Mouse (Mus musculus): ENCODE results near the gene Apol7b.
"Not testable (repeated sequence)": the region's sequence is repeated elsewhere in the genome, so short reads cannot be mapped to it uniquely, and the experiment has no call there.

Gene Apol7b

DNA sequence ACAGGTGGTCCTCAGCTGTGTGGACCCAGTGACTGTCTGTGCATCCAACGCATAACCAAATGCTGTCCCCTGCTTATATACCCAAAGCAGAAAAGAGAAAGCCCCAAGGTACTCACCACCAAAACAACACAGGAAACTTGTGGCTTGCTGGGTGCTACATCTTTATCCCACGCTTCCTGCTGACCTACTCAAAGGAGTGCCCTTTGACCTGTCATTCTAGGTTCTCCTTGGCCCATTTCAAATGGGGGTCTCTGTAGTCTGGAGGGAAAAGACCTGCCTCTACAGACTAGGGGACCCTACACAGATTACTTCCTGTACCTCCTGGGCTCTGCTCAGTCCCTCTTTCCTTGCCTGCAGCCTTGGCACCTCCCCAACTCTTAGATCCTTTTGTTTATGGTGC, at the start of gene Apol7b:
Gene Apol7b, minus strand, starts transcription at position 101 of the 400 bp plus-strand sequence.
- DNase-seq (ENCODE audit: low spot score), result not testable (repeated sequence)

DNA sequence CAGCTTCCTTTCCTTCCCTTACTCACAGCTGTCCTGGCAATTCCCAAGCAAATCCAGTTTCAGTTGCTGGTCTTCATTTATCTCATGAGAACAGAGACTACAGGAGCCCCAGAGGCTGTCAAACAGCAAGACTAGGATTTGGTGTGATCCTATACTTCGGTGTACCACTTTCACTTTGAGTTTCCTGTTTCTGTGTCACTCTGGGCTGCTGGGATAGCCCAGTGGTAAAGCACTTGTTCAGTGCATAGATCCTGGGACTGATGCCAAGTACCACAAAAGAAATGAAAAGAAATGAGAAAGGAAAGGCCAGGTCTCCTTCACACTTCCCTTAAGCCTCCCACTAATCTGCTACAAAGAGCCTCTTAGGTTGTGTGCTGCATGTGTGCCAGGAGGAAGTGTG, 47.4 kb upstream of the Apol7b start:
- DNase-seq (ENCODE audit: low spot score), result not testable (repeated sequence)

DNA sequence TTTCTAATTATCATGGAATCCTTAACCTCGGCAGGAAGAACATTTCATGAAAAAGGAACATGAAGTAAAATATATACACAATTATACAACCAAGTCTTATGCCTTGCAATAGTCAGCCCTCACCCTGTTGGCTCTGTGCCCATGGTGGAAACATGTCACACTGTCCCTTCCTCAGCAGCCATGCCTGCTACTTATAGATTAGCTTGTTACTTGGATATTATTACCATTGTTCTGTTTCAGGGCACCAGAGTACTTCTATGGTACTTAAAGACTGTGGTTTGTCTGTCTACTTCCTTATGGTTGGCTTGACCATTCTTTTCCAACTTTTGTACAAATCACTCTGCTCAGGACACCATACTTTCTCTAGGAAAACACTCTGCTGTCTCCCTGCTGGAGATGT, 45.9 kb upstream of the Apol7b start:
- not testable (repeated sequence) for DNase-seq (ENCODE audit: low spot score)

DNA sequence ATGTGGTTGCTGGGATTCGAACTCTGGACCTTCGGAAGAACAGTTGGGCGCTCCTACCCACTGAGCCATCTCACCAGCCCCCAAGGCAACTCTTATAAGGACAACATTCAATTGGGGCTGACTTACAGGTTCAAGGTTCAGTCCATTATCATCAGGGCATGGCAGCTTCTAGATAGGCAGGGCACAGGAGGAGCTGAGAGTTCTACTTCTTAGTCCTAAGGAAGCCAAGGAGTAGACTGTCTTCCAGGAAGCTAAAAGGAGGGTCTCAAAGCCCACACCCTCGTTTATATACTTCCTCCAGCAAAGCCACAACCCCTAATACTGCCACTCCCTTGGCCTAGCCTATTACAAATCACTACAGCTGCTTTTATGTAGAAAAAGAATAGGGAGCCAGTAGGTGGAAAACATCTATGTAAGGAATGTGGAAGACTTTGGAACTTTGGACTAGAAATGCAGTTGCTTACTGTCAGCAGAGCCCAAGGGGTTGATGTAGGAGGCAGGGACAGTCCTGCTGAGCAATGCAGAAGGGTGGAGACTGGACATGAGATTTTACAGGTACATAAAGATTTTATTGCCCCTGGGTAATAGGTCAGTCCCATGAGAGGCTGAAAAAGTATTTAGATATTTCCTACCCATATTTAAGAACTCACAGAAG, 35.0 kb upstream of the Apol7b start:
- DNase-seq (ENCODE audit: low spot score), result no peak

DNA sequence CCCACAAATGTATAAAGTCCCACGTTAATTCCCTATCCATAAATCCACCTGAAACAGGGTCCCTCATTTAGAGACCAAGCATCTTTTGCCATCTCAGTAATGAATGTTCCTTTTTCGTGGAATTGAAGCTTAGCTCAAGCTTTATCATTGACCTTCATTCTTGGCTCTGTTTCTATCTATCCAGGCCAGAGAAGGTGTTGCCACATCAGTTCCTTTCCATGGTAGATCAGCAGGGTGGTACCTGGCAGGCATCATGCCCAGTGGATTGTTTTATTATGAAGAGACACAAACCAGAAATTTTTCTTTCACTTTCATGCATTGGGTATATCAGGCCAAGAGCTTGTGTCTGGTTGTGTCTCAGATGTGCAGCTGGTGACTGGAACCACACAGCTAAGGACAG, 29.4 kb upstream of the Apol7b start, which contains the start of gene Apol10a:
Gene Apol10a, plus strand, starts transcription at position 355 of the 400 bp plus-strand sequence.
- not testable (repeated sequence) for DNase-seq (ENCODE audit: low spot score)

DNA sequence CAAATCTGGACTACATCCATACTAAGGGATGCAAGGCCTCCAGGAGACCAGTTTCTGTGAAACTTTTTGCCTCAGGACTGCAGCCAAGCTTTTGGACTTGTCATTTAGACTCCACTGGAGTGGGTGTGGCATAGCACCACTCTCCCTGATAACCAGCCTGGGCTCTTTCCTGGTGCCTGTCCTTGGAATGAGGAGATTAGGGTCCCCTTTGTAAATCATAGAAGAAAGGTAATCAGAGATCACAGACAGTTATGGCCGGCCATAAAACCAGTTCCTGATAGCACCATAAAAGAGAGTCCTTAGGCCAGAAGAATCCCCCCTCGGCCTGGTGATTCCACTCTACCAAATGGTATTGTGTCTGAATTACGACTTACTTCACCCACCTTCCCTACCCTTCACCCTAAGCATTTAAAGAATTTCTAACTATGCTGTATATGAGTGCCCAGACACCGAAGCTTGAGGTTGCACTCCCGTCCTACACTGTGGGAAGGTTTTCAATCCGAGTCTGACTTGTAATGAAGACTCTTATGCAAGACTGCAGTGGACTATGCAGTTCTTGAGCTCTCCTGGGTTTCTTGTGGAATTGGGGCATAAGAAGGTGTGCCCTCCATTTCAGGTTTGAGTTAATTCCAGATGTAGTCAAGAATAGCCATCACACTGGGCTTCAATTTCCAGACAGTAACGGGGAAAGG, 27.6 kb upstream of the Apol7b start:
- DNase-seq (ENCODE audit: low spot score), result not testable (repeated sequence)

DNA sequence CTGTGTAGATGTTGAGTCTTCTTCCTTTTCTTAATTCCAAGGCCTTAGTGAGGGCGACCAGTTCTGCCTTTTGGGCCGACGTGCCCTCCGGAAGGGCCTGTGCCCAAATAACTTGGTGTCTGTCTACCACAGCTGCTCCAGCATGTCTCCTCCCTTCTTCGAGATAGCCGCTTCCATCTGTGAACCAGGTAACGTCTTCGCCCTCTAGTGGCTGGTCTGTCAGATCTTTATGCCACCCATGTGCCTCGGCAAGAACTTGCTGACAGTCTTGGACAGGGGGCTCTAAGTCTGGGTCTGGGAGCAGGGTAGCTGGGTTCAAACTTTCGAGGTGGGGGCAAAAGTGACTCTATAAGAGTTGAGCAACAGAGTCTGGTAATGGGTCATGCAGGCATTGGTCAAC, 2.6 kb upstream of the Apol7b start:
- not testable (repeated sequence) for DNase-seq (ENCODE audit: low spot score)

DNA sequence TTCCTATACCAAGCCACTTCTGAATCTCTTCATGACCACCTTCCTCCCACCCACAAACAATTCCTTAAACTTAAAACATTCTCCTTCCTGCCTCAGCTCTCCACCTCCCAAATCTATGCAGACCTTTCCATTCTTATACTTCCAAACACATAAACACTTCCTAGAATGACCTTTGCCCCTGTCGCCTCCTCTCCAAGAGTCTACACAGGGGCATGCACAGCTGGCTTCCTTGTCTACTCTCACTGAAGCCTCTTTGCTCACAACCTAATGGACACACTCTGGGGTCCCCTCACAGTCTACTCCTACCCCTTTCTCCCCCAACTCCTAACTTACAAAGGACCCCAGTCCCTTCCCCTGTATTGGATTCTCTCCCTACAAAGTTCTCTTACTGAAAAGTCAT, 1.6 kb downstream of the Apol7b start:
- DNase-seq (ENCODE audit: low spot score), result not testable (repeated sequence)

DNA sequence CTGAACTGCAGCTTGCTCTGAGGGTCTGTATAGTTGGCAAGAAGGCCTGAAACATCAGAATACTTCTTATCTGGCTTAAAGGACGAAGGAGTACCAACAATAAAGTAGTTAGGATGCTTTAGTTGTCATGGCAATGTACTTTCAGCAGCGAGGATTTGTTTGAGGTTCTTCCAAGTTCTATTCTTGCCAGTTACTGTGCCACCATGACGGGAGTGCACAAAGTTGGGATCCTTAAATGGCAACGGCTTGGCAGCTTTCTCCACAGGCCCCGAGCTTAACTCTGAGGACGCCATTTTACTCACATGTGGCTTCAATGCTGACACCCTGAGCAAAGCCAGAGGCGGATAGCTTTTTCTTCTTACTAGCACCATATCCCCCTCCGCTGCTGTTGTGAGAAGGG, 2.5 kb downstream of the Apol7b start:
- not testable (repeated sequence) for DNase-seq (ENCODE audit: low spot score)

DNA sequence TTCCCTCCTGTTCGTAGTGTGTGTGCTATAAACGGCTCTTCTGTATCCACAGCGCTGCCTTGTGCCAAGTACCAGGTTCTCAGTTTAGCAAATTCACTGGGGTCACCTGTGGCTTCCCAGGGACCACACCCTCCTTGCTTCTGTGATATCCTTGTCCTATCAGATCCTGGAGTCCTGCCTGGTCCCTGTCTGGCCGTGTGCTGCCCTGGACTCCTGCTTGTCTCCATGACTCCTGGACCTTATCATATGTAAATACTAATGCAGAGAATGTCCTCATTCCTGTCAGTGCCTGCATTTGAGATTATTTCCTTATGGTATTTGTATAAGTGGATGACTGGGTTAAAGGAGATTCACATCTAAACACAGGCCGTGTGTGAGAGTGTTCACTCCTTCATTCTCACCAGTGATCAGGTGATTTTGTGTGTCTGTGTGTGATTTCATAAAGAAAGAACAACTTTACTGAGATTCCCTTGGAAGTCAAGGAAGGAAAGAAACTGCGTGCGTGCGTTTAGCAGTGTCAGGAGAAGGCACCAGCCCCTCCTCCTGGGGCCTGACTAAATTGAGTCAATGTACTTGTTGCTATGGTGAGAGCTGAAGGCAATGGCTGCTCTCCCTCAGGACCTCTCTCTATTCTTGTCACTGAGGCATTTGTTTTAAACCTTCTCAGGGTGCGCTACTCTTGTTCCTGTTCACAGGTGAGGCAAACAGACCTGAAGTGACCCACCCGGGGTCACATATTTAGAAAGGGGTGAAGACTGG, 18.4 kb downstream of the Apol7b start:
- not testable (repeated sequence) for DNase-seq (ENCODE audit: low spot score)

DNA sequence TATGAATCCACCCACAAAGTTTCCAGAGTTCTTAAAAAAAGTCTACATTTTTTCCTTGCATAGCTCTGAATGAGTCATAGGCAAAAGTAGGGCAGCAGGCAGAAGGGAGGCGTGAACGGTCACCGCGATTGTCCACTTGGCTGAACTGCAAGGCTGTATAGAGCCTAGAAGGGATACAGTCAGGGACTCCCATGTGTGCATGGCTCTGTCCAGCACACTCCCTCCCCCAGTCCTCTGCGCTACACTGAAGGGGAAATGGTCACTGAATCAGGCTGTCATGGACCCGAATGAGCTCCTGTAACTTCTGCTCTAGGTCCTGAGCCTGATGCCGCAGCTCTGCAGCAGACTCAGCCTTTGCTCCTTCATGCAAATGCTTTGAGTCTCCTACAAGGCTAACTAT, 24.4 kb downstream of the Apol7b start:
- not testable (repeated sequence) for DNase-seq (ENCODE audit: low spot score)

DNA sequence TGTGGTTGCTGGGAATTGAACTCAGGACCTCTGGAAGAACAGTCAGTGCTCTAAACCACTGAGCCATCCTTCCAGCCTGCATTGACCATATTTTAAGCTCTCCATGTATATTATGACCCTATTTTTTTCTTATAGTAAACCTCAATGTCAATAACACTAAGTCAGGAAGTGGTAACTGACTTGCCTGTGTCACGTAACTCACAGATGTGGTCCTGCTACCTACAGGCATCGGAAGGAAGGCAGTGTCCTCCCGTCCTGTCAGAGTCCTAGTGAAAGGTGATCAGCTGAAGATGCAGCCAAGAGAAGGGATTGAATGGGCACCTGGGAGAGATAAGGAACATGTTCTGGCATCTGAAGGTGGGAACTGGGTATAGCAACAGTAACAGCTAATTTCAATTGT, 27.6 kb downstream of the Apol7b start:
- DNase-seq (ENCODE audit: low spot score), result not testable (repeated sequence)

DNA sequence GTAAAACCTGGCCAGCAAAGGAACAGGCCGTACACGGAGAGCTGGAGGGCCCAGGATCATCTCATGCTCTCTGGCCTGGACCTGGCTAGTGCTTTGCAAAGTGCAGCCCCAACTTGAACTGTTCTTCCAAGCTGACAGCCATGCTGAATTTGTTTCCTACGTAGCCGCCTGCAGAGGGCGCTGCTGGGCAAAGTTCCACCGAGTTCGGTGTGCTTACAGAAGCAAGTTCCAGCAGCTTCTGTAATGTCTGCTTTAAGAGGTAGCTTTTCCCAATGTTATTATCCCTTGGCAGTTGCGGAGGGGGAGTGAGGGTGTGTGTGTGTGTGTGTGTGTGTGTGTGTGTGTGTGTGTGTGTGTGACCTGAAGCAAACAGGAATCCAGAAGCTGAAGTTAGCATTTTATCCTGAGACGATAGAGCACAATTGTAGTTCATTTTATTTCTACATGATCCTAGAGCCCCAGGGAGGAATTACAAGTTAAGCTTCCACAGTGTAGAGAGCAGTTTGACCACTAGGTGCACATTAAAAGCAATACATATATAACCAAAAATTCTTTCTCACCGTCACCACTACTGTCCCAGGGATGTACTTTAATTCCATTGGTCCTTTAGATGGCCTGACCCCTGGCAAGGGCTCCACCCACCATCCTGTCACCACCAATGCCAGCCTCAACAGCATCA, 30.5 kb downstream of the Apol7b start:
- not testable (repeated sequence) for DNase-seq (ENCODE audit: low spot score)

DNA sequence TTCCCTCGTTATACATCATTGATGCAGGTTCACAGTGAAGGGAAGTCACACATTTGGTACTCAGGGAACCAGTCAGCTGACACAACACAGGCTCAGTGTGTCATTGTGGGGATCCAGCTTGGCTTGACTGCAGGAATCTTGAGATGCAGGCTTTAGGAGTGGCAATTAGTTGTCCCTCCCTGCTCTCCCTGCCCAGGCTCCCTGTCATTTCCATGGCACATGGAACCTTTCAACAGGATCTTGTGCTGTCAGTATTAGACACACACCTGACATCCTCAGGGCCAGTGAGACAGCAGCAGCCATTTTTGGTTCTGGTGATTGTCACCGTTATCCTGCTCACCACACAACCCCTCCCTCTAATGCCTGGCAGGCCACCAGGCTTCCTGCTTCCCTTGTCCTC, 31.6 kb downstream of the Apol7b start:
- not testable (repeated sequence) for DNase-seq (ENCODE audit: low spot score)

DNA sequence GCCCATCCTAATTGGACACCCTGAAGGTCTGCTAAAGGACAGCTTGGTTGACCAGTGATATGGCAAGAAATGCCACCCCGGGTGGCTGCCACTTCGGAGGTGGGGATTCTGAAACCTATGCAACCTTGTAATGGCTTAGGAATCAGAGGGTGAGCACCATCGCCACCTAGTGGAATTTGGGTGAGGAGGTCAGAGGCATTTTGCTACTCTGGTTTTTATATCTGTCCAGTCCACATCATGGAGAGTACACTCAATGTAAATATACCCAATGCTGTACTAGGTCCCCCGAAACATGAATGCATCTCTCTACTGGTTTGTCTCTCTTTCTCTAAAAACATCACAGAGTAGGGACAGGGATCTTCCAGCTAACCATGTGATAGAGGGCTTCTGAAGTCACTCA, 34.6 kb downstream of the Apol7b start:
- not testable (repeated sequence) for DNase-seq (ENCODE audit: low spot score)

DNA sequence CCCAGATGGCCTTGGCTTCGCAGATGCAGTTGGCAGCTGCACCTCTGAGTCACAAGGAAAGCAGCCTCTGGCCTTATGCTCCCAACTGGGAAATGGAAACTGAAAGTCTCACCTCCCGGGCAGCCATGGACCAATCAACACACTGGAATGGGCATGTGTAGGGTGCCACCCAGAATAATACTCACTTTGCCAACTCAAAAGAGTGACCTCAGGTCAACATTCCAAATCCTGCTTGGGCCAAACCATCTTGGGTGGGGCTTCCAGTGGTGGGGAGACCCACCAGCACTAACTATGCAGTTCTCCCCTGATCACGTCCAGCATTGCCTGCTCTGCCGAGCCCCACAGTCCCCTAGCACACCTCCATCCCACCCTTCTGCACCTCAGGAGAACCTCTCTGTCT, 36.3 kb downstream of the Apol7b start, which contains the start of gene Apol9a:
Gene Apol9a, minus strand, starts transcription at position 101 of the 400 bp plus-strand sequence.
- not testable (repeated sequence) for DNase-seq (ENCODE audit: low spot score)

DNA sequence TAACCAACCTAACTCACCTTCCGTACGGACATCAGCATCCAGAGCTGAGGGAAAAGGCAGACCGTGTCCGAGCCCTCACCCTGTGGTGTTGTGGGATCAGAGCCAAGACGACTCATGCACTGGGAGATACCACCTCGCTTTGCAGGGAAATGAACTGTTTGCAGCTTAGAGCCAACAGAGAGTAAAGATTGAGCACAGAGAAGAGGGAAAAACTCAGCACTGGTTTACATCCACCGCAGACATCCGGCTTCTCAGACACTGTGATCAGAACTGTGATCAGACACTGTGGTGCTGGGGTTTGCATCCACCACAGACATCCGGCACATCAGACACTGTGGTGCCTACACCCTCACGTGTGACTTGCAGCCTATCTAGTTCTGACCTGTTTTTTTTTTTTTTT, 40.9 kb downstream of the Apol7b start:
- DNase-seq (ENCODE audit: low spot score), result not testable (repeated sequence)

DNA sequence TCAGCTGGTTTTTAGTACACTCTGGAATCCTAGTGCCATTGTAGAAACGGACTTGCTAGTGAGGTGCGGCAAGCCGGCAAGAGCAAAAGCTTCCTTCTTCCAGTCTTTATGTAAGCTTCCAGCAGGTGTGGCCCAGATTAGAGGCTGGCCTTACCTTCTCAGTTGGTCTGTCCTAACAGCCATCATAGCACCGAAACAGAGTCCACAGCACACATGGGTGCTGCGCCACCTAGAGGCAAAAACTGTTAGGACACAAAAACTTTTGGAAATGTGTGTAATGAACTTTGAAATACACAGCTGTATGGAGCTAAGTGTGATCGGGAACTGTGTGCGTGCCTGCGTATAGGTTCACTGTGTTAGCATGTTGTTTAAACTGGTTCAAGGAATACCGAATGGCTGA, 48.3 kb downstream of the Apol7b start, which contains the start of gene Apol7a:
Gene Apol7a, minus strand, starts transcription at position 84 of the 400 bp plus-strand sequence.
- not testable (repeated sequence) for DNase-seq (ENCODE audit: low spot score)

DNA sequence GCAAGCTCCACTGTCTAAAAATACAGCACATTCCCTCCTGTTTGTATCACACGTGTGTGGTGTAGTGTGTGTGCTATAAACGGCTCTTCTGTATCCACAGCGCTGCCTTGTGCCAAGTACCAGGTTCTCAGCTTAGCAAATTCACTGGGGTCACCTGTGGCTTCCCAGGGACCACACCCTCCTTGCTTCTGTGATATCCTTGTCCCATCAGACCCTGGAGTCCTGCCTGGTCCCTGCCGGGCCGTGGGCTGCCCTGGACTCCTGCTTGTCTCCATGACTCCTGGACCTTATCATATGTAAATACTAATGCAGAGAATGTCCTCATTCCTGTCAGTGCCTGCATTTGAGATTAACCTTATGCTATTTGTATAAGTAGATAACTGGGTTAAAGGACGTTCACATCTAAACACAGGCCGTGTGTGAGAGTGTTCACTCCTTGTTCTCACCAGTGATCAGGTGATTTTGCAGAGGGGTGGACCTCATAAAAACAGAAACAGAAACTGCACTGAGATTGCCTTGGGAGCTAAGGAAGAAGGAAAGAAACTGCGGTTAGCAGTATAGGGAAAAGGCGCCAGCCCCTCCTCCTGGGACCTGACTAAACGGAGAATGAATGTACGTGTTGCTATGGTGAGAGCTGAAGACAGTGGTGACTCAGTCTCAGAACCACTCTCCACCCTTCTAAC, 49.7 kb downstream of the Apol7b start:
- DNase-seq (ENCODE audit: low spot score), result not testable (repeated sequence)

DNA sequence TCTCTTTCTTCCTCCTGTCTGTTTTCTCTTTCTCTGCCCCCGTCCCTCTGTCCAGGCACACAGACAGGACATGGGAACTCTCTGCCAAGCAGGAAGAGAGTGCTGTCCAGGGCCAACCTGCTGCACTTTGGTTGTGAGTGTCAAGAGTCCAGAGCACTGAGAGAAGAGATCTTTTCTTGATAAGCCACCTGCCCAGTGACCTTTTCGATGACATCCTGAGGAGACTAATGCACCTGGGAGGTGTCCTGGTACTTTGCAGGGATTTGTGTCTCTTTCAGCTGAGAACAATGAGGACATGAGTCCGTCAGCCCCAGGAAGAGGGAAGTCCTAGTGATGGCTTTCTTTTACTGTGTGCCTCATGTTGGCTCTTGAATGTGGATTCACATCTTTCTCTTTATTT, 53.5 kb downstream of the Apol7b start:
- not testable (repeated sequence) for DNase-seq (ENCODE audit: low spot score)

DNA sequence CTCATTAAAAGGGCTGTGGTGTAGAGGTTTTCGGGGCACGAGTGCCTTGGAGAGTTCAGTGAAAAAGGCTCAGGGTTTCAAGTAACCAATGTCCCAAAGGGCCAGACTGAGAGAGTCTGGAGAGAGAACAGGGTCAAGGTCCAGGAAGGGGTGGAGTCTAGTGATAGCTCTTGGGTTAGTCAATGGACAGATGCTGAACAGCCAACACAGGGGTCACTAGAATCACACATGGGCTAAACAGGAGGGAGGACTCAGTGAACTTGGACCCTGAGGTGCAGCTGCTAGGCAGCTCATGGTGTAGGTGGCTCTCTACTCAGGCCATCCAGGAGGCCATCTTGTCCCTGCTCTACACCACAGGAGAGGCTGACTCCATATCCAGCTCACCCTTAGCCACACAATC, 59.8 kb downstream of the Apol7b start:
- DNase-seq (ENCODE audit: low spot score), result no peak

All from testis, postnatal 14 days (tissue).